Mouse (Mus musculus): ENCODE results near the gene Rad21l. TPM values are rescaled to one million over a fixed set of nuclear protein-coding genes. Genes with fewer than 3 reads are reported as not detected.

The Rad21l gene
- total RNA-seq (2012; rRNA removed), result 0.13 TPM in 1 of 2 replicates, not detected in the other

DNA sequence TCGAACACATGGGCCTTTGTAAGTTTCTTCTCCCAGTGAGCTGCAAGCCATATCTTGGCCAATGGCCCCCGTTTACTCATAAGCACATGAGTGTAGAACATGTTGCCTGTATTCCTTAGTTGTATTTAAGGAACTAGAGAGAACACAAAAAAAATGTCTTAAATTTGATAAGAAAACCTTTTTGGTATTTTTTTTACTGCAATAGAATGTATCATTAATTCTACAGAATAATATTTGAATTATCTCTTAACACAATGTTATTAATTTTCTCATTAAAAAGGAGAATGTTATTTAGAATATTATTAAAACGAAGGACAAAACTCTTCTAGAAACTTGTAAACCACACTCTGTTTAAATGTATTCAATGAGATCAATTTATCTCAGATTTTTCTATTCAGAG lies at the start of gene Rad21l:
Gene Rad21l, minus strand, starts transcription at position 101 of the 400 bp plus-strand sequence.
- H3K36me3 ChIP-seq (ENCODE audit: control insufficient read depth, insufficient read depth, low read length, poor library complexity, severe bottlenecking), result no peaks in the 10 kb centered on the region
- H3K4me3 ChIP-seq (ENCODE audit: insufficient read depth in 1 of 2, low read depth in 1 of 2, low read length in 2 of 2, poor library complexity in 1 of 2, severe bottlenecking in 1 of 2), result no peak within 1 kb of the TSS
- H3K9ac ChIP-seq (ENCODE audit: insufficient read depth, low read depth, low read length, poor library complexity, severe bottlenecking), result no peak within 1 kb of the TSS
- no peak within 1 kb of the TSS for H3K27ac ChIP-seq (ENCODE audit: insufficient read depth, low read depth, low read length, poor library complexity, severe bottlenecking)
- TF ChIP-seq ZC3H11A (IDR thresholded peaks at IDR 0.05; ENCODE audit: borderline replicate concordance, low read depth, low read length) (no peak), HCFC1 (IDR thresholded peaks at IDR 0.05; ENCODE audit: borderline replicate concordance, insufficient read depth, low read length) (no peak), MAFK (IDR thresholded peaks at IDR 0.05; ENCODE audit: insufficient read depth, low read depth, low read length) (no peak), CHD2 (IDR thresholded peaks at IDR 0.05; ENCODE audit: low read depth, low read length) (no peak), ZNF384 (IDR thresholded peaks at IDR 0.05; ENCODE audit: low read depth, low read length) (no peak)
- H3K9me3 ChIP-seq (ENCODE audit: control insufficient read depth, insufficient read depth, low read depth, low read length), result no peaks in the 10 kb centered on the region
- no peak for DNase-seq (ENCODE audit: low read depth, low spot score)
- H3K4me1 ChIP-seq (ENCODE audit: control insufficient read depth in 2 of 2, insufficient read depth in 2 of 2, low read length in 2 of 2, poor library complexity in 1 of 2), result 0 out of 4 replicates have a peak, but pooled peaks cover 0 to 2% of the 10 kb centered on the region in 2 experiments
- in situ Hi-C loops (cut with MboI; ENCODE audit: low sequenced_read_pairs in 2 of 2, unreplicated experiment in 2 of 2), result no loop called here

DNA sequence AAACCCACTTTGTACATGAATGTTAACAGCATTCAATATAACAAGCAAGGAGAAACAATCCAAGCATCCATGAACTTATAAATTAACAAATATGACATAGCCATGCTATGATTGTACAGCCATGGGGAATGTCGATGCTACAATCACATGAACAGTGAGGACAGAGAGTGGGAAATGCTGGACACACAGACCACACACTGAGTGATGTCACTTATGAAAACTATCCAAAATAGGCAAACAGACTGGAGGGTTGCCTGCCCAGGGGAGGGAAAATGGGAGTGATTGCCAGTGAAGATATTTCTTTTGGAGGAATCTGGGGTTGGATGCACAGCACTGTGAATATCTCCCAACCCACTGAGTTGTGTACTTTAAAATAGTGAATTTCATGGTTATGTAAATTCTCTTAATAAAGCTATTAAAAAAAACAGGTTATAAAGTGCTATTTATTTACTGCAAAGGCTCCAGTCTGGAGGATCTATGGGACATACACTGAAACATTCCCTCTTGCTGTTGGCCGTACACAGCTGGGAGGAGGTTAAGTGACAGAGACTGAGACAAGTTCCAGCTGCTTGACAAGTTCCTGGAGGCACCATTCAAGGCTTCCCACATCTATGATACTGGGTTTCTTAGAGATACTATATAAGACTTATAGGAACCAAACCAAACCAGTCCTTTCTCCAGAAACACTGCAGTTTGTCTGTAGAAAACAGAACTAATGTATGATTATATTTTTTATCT lies 48.2 kb upstream of the Rad21l start:
- no peak for DNase-seq (ENCODE audit: low read depth, low spot score)
- Histone ChIP-seq H3K9me3 (ENCODE audit: control insufficient read depth, insufficient read depth, low read depth, low read length) (no peaks in the 10 kb centered on the region), H3K27ac (ENCODE audit: insufficient read depth, low read depth, low read length, poor library complexity, severe bottlenecking) (no peak overlapping the region), H3K9ac (ENCODE audit: insufficient read depth, low read depth, low read length, poor library complexity, severe bottlenecking) (no peak overlapping the region), H3K36me3 (ENCODE audit: control insufficient read depth, insufficient read depth, low read length, poor library complexity, severe bottlenecking) (peaks cover 32% of the 10 kb centered on the region), H3K4me1 (ENCODE audit: control insufficient read depth in 2 of 2, insufficient read depth in 2 of 2, low read length in 2 of 2, poor library complexity in 1 of 2) (no peaks in the 10 kb centered on the region), H3K4me3 (ENCODE audit: insufficient read depth in 1 of 2, low read depth in 1 of 2, low read length in 2 of 2, poor library complexity in 1 of 2, severe bottlenecking in 1 of 2) (no peak overlapping the region)
- no peak for TF ChIP-seq HCFC1 (IDR thresholded peaks at IDR 0.05; ENCODE audit: borderline replicate concordance, insufficient read depth, low read length)
- TF ChIP-seq CHD2 (IDR thresholded peaks at IDR 0.05; ENCODE audit: low read depth, low read length), result no peak
- in situ Hi-C loops (cut with MboI; ENCODE audit: low sequenced_read_pairs in 2 of 2, unreplicated experiment in 2 of 2), result no loop called here

DNA sequence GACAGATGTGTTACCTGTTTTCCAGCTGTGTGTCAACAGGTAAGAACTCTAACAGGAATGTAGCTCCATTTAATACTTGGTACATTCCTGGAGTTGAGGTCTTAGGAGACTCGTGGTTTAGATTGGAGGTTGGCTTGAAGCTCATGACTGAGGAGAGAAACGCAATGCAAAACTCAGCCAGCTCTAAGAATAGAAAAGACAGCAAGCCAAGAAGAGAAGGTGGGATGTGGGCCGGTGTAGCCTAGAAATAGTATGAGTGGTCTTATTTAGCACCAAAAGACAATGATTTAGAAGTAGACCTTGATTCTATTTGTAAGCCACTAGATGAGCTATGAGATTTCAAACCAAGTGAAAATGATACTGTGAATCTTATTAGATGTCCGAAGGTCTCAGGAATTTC lies 47.2 kb upstream of the Rad21l start:
- H3K4me1 ChIP-seq (ENCODE audit: control insufficient read depth in 2 of 2, insufficient read depth in 2 of 2, low read length in 2 of 2, poor library complexity in 1 of 2), result no peaks in the 10 kb centered on the region
- in situ Hi-C loops (cut with MboI; ENCODE audit: low sequenced_read_pairs in 2 of 2, unreplicated experiment in 2 of 2), result no loop called here
- no peaks in the 10 kb centered on the region for H3K9me3 ChIP-seq (ENCODE audit: control insufficient read depth, insufficient read depth, low read depth, low read length)
- no peak for TF ChIP-seq ZNF384 (IDR thresholded peaks at IDR 0.05; ENCODE audit: low read depth, low read length)
- H3K36me3 ChIP-seq (ENCODE audit: control insufficient read depth, insufficient read depth, low read length, poor library complexity, severe bottlenecking), result peaks cover 30% of the 10 kb centered on the region
- H3K4me3 ChIP-seq (ENCODE audit: insufficient read depth in 1 of 2, low read depth in 1 of 2, low read length in 2 of 2, poor library complexity in 1 of 2, severe bottlenecking in 1 of 2), result no peak overlapping the region
- no peak for DNase-seq (ENCODE audit: low read depth, low spot score)
- no peak overlapping the region for H3K27ac ChIP-seq (ENCODE audit: insufficient read depth, low read depth, low read length, poor library complexity, severe bottlenecking)
- no peak overlapping the region for H3K9ac ChIP-seq (ENCODE audit: insufficient read depth, low read depth, low read length, poor library complexity, severe bottlenecking)

DNA sequence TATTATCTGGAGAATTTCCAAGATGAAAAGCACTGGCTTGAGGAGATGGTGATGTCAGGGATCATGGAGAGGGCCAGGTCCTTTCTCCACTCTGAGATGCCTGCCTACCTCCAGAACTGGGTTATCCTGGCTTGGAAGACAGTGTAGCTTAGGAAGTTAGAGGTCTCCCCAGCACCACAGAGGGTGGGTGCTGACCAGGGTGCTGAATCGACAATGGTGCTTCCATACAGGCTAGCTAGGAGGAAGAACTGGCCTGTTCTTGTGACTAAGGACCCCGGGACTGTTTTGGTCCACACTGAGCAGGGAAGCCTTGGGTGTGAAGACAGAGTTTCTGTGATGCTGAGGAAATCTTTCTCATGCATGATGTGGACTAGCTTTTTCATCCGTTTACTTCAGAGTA lies 44.3 kb upstream of the Rad21l start:
- no peak overlapping the region for H3K9ac ChIP-seq (ENCODE audit: insufficient read depth, low read depth, low read length, poor library complexity, severe bottlenecking)
- in situ Hi-C loops (cut with MboI; ENCODE audit: low sequenced_read_pairs in 2 of 2, unreplicated experiment in 2 of 2), result no loop called here
- no peak for DNase-seq (ENCODE audit: low read depth, low spot score)
- H3K36me3 ChIP-seq (ENCODE audit: control insufficient read depth, insufficient read depth, low read length, poor library complexity, severe bottlenecking), result peaks cover 8% of the 10 kb centered on the region
- H3K4me3 ChIP-seq (ENCODE audit: insufficient read depth in 1 of 2, low read depth in 1 of 2, low read length in 2 of 2, poor library complexity in 1 of 2, severe bottlenecking in 1 of 2), result no peak overlapping the region
- no peaks in the 10 kb centered on the region for H3K9me3 ChIP-seq (ENCODE audit: control insufficient read depth, insufficient read depth, low read depth, low read length)
- TF ChIP-seq ZNF384 (IDR thresholded peaks at IDR 0.05; ENCODE audit: low read depth, low read length), result no peak
- no peak for TF ChIP-seq MAFK (IDR thresholded peaks at IDR 0.05; ENCODE audit: insufficient read depth, low read depth, low read length)
- TF ChIP-seq CHD2 (IDR thresholded peaks at IDR 0.05; ENCODE audit: low read depth, low read length), result no peak
- TF ChIP-seq ZC3H11A (IDR thresholded peaks at IDR 0.05; ENCODE audit: borderline replicate concordance, low read depth, low read length), result no peak
- no peak for TF ChIP-seq HCFC1 (IDR thresholded peaks at IDR 0.05; ENCODE audit: borderline replicate concordance, insufficient read depth, low read length)
- no peaks in the 10 kb centered on the region for H3K4me1 ChIP-seq (ENCODE audit: control insufficient read depth in 2 of 2, insufficient read depth in 2 of 2, low read length in 2 of 2, poor library complexity in 1 of 2)
- H3K27ac ChIP-seq (ENCODE audit: insufficient read depth, low read depth, low read length, poor library complexity, severe bottlenecking), result no peak overlapping the region

DNA sequence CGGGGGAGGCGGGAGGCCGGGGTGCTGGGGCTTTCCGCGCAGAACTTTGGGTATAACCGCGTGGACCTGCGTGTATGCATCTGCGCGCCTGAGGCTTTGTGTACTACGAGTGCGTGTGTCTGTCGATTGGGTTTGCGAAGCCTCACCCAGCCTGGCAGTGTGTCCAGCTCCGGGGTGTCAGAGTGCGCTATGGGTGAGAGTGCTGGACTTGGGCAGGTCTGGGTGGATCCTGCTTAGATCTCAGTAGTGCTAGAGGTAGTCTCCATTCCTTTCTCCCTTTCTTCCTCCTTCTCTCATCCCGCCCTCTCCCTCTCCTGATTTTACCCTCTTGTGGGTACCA lies 34.5 kb upstream of the Rad21l start:
- peak overlapping the region; percentile 77; the same call in 1 of the 2 replicates for H3K9ac ChIP-seq (ENCODE audit: insufficient read depth, low read depth, low read length, poor library complexity, severe bottlenecking)
- H3K27ac ChIP-seq (ENCODE audit: insufficient read depth, low read depth, low read length, poor library complexity, severe bottlenecking), result no peak overlapping the region
- peak overlapping the region; percentile 66 to 84 for H3K4me3 ChIP-seq (ENCODE audit: insufficient read depth in 1 of 2, low read depth in 1 of 2, low read length in 2 of 2, poor library complexity in 1 of 2, severe bottlenecking in 1 of 2)
- no peak for TF ChIP-seq CHD2 (IDR thresholded peaks at IDR 0.05; ENCODE audit: low read depth, low read length)
- no peak for TF ChIP-seq HCFC1 (IDR thresholded peaks at IDR 0.05; ENCODE audit: borderline replicate concordance, insufficient read depth, low read length)
- TF ChIP-seq MAFK (IDR thresholded peaks at IDR 0.05; ENCODE audit: insufficient read depth, low read depth, low read length), result no peak
- TF ChIP-seq ZC3H11A (IDR thresholded peaks at IDR 0.05; ENCODE audit: borderline replicate concordance, low read depth, low read length), result no peak
- TF ChIP-seq ZNF384 (IDR thresholded peaks at IDR 0.05; ENCODE audit: low read depth, low read length), result no peak
- in situ Hi-C loops (cut with MboI; ENCODE audit: low sequenced_read_pairs in 2 of 2, unreplicated experiment in 2 of 2), result no loop called here
- no peaks in the 10 kb centered on the region for H3K9me3 ChIP-seq (ENCODE audit: control insufficient read depth, insufficient read depth, low read depth, low read length)
- DNase-seq (ENCODE audit: low read depth, low spot score), result no peak
- H3K36me3 ChIP-seq (ENCODE audit: control insufficient read depth, insufficient read depth, low read length, poor library complexity, severe bottlenecking), result no peaks in the 10 kb centered on the region
- peaks cover 0 to 9% of the 10 kb centered on the region in 2 experiments; a peak in 2 of 4 replicates for H3K4me1 ChIP-seq (ENCODE audit: control insufficient read depth in 2 of 2, insufficient read depth in 2 of 2, low read length in 2 of 2, poor library complexity in 1 of 2)

Measured in ES-E14 (cell line).